Mouse (Mus musculus): ENCODE measurements at regions not wholly inside any gene's neighbourhood (a gene's known extent, or its start where the extent isn't known, plus 50 kb on each side); places are given as distances from the start of the nearest gene placed in this dataset.

- Histone ChIP-seq H3K4me3 (ENCODE audit: low read depth, low read length) (no peak overlapping the region), H3K4me2 (ENCODE audit: low read depth, low read length, poor library complexity, severe bottlenecking) (no peak overlapping the region), H3K27me3 (ENCODE audit: insufficient read depth, low read length) (no peaks in the 10 kb centered on the region), H3K9me3 (ENCODE audit: low read length) (no peaks in the 10 kb centered on the region), H3K9ac (replicated peaks; ENCODE audit: low read length, poor library complexity, severe bottlenecking) (no peak overlapping the region), H3K27ac (ENCODE audit: low read depth, low read length) (no peak overlapping the region), H3K4me1 (ENCODE audit: insufficient read depth, low read length) (no peaks in the 10 kb centered on the region), H3K36me3 (ENCODE audit: insufficient read depth, low read length) (no peaks in the 10 kb centered on the region)
- TF ChIP-seq CTCF (IDR thresholded peaks at IDR 0.05), result no peak
- WGBS, result 34% methylated on average over 3 of the region's 3 CpGs
- ATAC-seq (ENCODE audit: low FRiP score) (no peak), DNase-seq (ENCODE audit: low spot score) (no peak)
Observed at GRCm38 (mm10) chr3:65006565-65006964, 102.6 kb upstream of the Kcnab1 start.

- ATAC-seq (ENCODE audit: low FRiP score), result no peak
- 63% methylated on average over 2 of the region's 2 CpGs for WGBS
Observed at GRCm38 (mm10) chr3:65023876-65024275, 85.3 kb upstream of the Kcnab1 start.

GRCm38 (mm10) chr3:65037626-65038025, 71.6 kb upstream of the Kcnab1 start:
- no peak for ATAC-seq (ENCODE audit: low FRiP score)
- Histone ChIP-seq H3K27me3 (ENCODE audit: insufficient read depth, low read length) (no peaks in the 10 kb centered on the region), H3K36me3 (ENCODE audit: insufficient read depth, low read length) (no peaks in the 10 kb centered on the region), H3K9ac (replicated peaks; ENCODE audit: low read length, poor library complexity, severe bottlenecking) (no peak overlapping the region), H3K27ac (ENCODE audit: low read depth, low read length) (no peak overlapping the region), H3K4me3 (ENCODE audit: low read depth, low read length) (no peak overlapping the region), H3K9me3 (ENCODE audit: low read length) (no peaks in the 10 kb centered on the region), H3K4me2 (ENCODE audit: low read depth, low read length, poor library complexity, severe bottlenecking) (no peak overlapping the region), H3K4me1 (ENCODE audit: insufficient read depth, low read length) (no peaks in the 10 kb centered on the region)
- TF ChIP-seq CTCF (IDR thresholded peaks at IDR 0.05), result no peak
- no peak for DNase-seq (ENCODE audit: low spot score)
- WGBS, result 77% methylated on average over 2 of the region's 2 CpGs

More at GRCm38 (mm10) chr3:65023876-65024275, 85.3 kb upstream of the Kcnab1 start:
- no peak for DNase-seq (ENCODE audit: low spot score)
- Histone ChIP-seq H3K27ac (ENCODE audit: low read depth, low read length) (no peak overlapping the region), H3K4me3 (ENCODE audit: low read depth, low read length) (no peak overlapping the region), H3K27me3 (ENCODE audit: insufficient read depth, low read length) (no peaks in the 10 kb centered on the region), H3K9ac (replicated peaks; ENCODE audit: low read length, poor library complexity, severe bottlenecking) (no peak overlapping the region), H3K36me3 (ENCODE audit: insufficient read depth, low read length) (no peaks in the 10 kb centered on the region), H3K9me3 (ENCODE audit: low read length) (no peaks in the 10 kb centered on the region), H3K4me1 (ENCODE audit: insufficient read depth, low read length) (no peaks in the 10 kb centered on the region), H3K4me2 (ENCODE audit: low read depth, low read length, poor library complexity, severe bottlenecking) (no peak overlapping the region)
- TF ChIP-seq CTCF (IDR thresholded peaks at IDR 0.05), result no peak

GRCm38 (mm10) chr3:65047879-65048278, 61.3 kb upstream of the Kcnab1 start:
- no peak for TF ChIP-seq CTCF (IDR thresholded peaks at IDR 0.05)
- no peaks in the 10 kb centered on the region for H3K27me3 ChIP-seq (ENCODE audit: insufficient read depth, low read length)
- no peak overlapping the region for H3K9ac ChIP-seq (replicated peaks; ENCODE audit: low read length, poor library complexity, severe bottlenecking)
- WGBS, result 62% methylated on average over 3 of the region's 3 CpGs
- no peaks in the 10 kb centered on the region for H3K4me1 ChIP-seq (ENCODE audit: insufficient read depth, low read length)
- no peak for ATAC-seq (ENCODE audit: low FRiP score)
- no peaks in the 10 kb centered on the region for H3K9me3 ChIP-seq (ENCODE audit: low read length)
- no peak overlapping the region for H3K4me3 ChIP-seq (ENCODE audit: low read depth, low read length)
- no peaks in the 10 kb centered on the region for H3K36me3 ChIP-seq (ENCODE audit: insufficient read depth, low read length)
- H3K4me2 ChIP-seq (ENCODE audit: low read depth, low read length, poor library complexity, severe bottlenecking), result no peak overlapping the region
- DNase-seq (ENCODE audit: low spot score), result no peak
- no peak overlapping the region for H3K27ac ChIP-seq (ENCODE audit: low read depth, low read length)

- DNase-seq (ENCODE audit: low spot score) (peak; percentile 32), ATAC-seq (ENCODE audit: low FRiP score) (no peak)
- WGBS, result 32% methylated on average over 3 of the region's 3 CpGs
- TF ChIP-seq CTCF (IDR thresholded peaks at IDR 0.05), result no peak
- no peaks in the 10 kb centered on the region for H3K4me1 ChIP-seq (ENCODE audit: insufficient read depth, low read length)
- H3K27me3 ChIP-seq (ENCODE audit: insufficient read depth, low read length), result no peaks in the 10 kb centered on the region
- no peak overlapping the region for H3K9ac ChIP-seq (replicated peaks; ENCODE audit: low read length, poor library complexity, severe bottlenecking)
- no peaks in the 10 kb centered on the region for H3K9me3 ChIP-seq (ENCODE audit: low read length)
- no peaks in the 10 kb centered on the region for H3K36me3 ChIP-seq (ENCODE audit: insufficient read depth, low read length)
- H3K4me3 ChIP-seq (ENCODE audit: low read depth, low read length), result no peak overlapping the region
- no peak overlapping the region for H3K27ac ChIP-seq (ENCODE audit: low read depth, low read length)
- H3K4me2 ChIP-seq (ENCODE audit: low read depth, low read length, poor library complexity, severe bottlenecking), result no peak overlapping the region
Observed at GRCm38 (mm10) chr3:65055401-65055800, 53.8 kb upstream of the Kcnab1 start.

Data from midbrain, postnatal 0 days (tissue).